Mouse (Mus musculus) spleen, adult 12 weeks (tissue): ENCODE data around the gene Tut1.
"Not testable (repeated sequence)": the region's sequence is repeated elsewhere in the genome, so short reads cannot be mapped to it uniquely, and the experiment has no call there.

Experiments used
- DNase-seq: peaks from one replicate; pipeline ENCODE4 v3.0.0; 2022; ENCODE audit warnings: low spot score

The Tut1 gene

DNA sequence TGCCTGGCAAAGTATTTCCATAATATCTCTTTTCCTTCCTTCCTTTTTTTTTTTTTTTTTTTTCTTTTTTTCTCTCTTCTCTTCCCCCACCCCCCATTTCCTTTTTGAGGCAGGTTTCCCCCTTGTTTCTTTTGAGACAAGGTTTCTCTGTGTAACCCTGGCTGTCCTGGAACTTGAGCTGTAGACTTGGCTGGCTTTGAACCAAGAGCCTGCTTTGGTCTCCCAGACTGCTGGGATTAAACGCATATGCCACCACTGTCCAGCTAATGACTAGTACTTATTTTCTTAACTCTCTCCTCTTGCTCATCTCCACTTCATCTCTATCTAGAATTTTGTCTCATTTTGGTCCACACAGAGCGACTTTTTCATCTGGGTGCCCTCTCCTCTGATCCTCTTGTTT is 10.6 kb upstream of the Tut1 start:
- no peak for DNase-seq

DNA sequence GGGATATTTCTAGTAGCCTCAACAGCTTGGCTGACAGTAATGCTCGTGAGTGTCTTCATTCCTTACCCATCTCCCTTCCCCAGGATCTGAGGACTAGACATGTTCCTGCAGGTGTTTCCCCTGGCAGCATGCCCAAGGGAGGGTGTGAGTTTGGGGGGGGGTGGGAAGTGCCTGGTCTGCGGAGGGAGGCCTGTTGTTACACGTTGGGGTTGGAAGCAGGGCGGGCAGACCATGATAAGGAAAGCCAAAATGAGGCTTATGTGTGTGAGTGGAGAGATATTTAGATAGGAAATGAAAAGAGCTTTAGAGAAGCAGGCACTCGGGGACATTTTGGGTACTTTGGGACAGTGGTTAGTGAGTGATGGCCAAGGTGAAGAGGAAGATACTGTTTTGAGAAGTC is 9.6 kb upstream of the Tut1 start:
- no peak for DNase-seq

DNA sequence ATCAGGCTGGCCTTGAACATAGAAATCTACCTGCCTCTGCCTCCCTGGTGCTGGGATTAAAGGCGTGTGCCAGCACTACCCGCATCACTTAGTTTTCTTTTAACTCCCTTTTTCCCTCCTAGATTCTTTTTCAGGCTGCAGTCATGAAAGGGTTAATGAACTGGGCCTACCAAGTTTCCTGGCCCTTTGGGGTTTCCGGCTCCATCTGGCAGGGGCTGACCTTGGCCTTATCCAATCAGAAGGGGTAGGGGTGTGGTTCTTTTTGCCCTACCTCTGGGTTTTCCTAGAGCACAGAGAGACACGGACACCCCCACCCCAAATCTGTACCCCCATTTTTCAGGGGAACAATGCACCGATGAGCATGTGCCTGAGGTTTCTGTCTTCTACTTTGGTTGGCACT is 8.9 kb upstream of the Tut1 start:
- no peak for DNase-seq

DNA sequence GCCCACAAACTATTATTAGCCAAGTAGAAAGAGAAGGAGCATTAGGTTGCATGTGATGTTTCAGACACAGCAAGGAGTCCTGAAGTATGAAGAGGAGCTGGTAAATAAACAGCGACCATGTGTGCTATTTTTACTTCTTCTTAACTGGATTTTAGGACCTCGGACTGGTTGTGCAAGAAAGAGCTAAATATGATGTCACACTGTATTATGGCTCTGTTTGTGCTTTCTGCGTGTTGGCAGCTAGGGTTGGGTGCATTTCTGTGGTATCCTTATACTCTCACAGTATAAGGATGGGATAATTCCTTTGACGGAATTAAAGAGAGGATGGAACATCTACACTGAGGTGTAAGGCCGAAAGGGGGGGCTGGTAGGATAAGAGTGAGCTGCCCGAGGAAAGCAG is 8.4 kb upstream of the Tut1 start:
- no peak for DNase-seq

DNA sequence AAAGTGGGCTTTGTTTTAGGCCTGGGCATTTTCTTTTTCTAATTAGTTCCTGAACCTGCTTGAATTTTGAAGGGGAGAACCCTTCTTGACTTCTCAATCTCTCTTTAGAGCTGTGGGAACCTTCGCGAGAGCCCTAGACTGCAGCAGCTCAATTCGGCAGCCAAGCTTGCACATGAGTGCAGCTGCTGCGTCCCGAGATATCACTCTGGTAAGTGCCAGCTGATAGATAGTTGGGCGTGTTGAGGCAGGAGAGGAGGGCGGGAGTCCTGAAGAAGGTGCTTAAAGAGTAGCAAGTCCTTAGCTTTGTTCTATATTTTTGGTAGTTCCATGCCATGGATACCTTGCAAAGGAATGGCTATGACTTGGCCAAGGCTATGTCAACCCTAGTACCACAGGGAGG is 6.7 kb upstream of the Tut1 start:
- no peak for DNase-seq

DNA sequence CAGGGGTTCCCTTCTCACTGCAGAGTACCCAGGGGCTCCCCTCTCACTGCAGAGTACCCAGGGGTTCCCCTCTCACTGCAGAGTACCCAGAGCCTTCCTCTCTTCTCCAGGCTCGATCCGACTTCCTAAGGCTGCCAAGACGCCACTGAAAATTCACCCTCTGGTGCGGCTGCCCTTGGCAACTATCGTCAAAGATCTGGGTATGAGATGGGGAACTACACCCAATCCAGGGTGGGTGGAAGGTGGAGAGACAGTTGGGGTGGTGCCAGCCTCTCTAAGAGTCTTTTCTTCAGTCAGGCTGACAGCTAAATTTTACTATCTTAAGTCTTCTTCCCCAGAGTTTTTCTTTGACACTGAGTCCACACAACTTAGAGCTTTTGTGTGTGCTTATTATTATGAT is 3.5 kb upstream of the Tut1 start:
- DNase-seq, result no peak

DNA sequence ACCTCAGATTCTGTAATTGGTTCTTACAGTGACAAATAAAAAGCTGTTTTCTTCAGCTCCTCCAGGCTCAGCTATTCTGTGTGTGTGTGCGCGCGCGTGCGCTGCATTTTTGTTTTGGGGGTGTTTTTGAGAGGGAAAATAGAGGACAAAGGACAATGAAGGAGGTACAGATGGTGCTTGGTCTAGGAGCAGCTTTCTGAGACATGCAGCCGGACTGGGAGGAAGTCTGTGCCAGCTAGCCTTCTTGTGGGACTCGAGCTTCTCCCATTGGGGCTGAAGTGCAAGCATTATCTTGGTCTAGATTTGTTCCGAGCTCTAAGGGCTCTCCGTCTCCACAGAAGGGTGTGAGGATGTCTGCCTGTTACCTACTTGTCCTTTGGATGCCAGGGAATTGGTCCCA is 1.4 kb upstream of the Tut1 start:
- no peak for DNase-seq

DNA sequence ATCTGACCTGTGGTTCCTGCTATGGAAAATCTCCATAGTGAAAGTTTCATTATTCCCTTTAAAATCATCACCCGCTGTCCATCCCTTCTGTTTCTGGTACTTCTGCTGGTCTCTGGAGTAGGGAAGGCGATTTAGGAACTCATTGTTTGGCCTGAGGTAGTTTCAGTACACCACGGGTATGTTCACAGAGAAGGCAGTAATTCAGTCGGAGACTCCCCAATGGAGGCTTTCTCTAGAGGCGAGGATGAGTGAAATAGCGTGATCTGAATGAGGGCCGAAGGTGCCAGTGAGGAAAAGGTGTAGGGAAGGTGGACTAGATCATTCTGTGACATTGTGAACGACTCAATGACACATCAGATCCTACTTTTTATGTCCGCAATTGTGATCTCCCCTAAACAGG is 524 bp downstream of the Tut1 start:
- DNase-seq, result no peak

DNA sequence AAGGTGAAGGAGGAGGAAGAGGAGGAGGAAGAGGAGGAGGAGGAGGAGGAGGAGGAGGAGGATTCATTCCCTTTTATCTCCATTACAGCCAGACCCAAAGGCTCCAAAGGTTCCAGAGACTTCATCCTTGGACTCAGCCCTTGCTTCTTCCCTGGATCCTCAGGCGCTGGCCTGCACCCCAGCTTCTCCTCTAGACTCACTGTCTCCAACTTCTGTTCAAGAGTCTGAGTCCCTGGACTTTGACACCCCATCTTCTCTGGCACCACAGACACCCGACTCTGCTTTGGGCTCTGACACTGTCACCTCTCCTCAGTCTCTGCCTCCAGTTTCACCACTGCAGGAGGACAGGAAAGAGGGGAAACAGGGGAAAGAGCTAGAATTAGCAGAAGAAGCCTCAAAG is 8.6 kb downstream of the Tut1 start:
- DNase-seq, result no peak

DNA sequence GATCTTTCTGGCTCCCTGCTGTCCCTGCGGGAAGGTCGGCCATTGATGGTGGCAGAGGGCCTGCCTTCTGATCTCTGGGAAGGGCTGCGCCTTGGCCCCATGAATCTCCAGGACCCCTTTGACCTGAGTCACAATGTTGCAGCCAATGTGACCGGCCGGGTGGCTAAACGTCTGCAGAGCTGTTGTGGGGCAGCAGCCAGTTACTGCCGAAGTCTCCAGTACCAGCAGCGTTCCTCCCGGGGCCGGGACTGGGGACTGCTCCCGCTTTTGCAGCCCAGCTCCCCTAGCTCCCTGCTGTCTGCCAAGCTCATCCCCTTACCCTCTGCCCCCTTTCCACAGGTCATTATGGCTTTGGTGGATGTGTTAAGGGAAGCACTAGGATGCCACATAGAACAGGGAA is 11.4 kb downstream of the Tut1 start:
- no peak for DNase-seq

DNA sequence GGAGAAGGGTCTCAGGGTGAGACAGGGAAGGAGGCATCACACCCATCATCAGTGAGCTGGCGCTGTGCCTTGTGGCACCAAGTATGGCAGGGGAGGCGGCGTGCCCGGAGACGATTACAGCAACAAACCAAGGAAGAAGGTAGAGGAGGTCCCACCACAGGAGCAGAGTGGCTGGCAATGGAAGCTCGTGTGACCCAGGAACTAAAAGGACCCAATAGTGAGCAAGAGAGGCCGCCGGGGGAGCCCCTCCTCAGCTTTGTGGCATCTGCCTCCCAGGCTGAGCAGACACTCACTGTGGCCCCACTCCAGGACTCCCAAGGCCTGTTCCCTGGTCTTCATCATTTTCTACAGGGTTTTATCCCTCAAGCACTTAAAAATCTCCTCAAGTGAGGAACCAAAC is 12.1 kb downstream of the Tut1 start:
- DNase-seq, result no peak

DNA sequence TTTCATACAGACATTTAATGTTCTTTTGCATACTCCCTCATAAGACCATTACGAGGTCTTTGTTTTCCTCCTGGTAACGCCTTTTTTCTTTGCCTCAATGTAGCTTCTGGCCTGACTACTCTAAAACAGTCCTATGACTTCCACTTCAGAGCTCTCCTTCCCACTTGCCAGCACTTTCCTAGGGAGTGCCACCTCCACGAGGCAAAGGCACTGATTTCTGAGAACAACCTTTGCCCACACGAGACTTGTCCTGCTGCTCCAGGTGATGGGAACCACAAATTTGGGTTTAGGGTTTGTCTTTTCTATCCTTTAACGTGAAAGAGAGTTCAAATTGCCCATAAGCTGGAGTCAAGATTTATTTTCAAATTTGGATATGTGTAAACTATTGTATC is 12.5 kb downstream of the Tut1 start:
- DNase-seq, result no peak

DNA sequence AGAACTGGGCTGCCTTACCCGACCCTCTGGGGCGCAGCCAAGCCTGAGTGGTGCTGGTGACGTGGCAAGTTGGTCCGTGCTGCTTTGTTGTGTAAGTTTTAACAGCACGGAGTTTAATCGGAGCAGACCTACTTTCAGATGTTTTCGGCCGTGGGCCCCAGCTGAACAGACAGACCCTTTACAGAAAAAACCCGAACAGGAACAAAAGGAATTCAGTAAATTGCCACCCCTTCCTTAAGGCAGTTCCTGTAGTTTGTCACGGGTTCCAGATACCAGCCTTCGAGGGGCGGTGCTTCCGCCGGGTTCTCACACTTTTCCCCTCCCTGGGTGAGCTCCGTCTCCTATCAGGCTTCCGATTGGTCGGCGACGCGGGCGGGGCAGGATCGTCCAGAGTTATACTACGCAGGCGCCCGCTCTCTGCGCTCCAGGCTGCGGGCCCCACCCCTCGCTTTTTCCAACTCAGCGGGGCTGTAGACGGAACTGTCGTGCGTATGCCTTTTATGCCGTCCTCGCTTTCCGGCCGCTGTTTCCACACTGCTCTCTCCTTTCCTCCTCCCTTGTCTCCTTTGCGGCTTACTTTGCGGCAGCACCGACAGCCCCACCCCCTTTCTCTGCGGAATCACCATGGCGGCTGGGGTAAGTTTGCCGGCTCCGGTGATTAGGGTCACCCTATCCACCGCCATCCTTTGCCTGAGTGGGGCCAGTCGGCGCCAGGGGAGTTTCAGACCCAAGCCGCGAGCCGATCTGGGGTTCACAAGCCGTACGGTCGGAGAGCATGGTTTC is 13.1 kb downstream of the Tut1 start, which contains the start of gene Eef1g:
Gene Eef1g (plus strand): TSS at position 452 of the 783 bp plus-strand sequence.
- peak; percentile 97 for DNase-seq

DNA sequence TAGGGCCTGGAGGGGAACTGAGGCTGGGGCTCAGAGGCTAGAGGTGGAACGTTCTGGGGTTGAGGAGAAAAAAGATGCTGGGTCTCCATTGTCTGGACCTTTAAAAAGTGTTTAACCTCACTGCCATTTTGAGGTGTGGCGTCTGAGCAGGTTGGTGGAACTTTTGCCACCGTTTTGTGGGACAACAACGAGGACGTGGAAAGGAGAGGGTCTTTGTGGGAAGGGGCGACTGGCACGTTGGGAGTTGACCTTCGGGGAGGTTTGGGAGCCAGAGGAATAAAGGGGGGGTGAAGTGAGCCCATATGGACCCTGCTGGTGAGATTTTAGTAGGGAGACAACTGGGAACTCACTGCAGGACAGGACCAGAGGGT is 13.7 kb downstream of the Tut1 start:
- no peak for DNase-seq

DNA sequence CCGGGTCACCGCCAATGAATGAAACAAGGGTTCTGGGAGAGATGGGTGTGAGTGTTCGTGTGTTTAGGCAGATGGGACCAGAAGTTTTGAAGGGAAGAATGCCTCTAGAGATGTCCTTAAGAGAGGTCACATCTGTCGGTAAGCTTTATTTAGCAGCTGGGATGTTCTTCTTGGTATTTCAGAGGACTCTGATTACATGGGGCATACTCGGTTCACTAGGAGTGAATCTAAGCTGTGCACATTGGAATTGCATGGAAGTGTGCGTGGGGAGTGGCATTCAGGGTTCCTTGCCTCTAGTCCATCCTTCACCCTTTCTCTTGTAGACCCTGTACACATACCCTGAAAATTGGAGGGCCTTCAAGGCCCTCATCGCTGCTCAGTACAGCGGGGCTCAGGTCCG is 14.2 kb downstream of the Tut1 start:
- DNase-seq, result no peak

DNA sequence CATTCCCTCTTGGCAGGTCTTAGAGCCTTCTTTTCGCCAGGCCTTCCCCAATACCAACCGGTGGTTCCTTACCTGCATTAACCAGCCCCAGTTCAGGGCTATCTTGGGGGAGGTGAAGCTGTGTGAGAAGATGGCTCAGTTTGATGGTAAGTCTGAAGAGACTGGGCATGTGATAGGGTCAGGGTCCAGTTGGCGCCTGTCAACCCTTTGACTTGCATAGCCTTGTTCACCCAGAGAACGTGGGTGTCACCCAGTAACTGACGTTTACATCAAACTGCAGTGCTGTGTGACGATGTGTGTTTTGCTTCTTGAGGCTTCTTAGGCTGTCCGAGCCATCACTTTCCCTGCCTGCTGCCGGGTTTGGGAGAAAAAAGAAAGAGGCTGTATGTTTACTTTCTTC is 18.8 kb downstream of the Tut1 start:
- not testable (repeated sequence) for DNase-seq

DNA sequence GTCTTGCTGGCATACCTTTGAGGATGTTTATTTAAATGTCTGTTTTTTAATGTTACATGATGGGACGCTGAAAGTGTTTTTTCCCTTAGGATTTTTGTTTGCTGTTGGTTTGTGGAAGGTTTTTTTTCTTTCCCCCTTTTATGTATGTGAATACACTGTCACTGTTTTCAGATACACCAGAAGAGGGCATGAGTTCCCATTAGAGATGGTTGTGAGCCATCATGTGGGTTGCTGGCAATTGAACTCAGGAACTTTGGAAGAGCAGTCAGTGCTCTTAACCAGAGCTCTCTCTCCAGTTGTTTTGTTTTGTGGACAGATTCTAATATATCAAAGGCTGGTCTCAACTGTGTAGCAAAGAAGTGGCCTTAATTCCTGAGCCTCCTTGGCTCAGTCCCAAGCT is 21.0 kb downstream of the Tut1 start:
- no peak for DNase-seq

DNA sequence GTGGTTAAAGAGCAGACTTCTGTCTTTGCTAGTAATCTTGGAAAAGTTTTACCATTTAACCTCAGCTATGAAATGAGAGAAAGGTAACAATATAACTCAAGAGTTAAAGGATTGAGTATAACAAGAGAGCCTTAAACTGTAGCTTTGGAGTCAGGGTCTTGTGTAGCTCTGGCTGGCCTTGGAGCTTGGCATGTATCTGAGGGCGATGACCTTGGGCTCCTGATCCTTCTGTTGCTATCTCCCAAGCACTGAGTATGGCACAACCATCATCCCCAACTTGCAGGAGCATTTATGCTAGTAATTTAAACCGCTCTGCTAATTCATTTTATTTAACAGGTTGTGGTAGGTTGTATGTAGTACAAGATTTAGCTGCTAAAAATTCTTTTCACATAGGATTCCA is 21.8 kb downstream of the Tut1 start:
- DNase-seq, result no peak

DNA sequence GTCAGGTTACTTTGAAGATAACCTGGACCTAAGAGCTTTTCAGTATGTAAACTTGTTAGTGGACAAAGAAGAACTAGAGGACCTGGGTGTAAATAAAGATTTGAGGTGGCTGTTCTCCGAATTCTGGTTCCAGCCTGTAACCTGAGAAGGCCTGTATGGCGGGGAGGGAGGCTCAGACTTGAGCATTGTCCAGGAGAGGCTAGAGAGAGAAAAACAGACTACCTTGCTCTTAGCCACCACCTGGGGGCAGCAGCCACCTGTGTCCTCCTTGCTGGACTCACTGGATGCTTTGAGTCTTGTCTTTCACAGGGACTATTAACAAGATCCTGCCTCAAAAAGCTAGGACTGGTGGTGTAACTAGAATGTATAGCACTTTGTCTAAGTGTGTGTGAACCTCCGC is 22.9 kb downstream of the Tut1 start:
- no peak for DNase-seq

DNA sequence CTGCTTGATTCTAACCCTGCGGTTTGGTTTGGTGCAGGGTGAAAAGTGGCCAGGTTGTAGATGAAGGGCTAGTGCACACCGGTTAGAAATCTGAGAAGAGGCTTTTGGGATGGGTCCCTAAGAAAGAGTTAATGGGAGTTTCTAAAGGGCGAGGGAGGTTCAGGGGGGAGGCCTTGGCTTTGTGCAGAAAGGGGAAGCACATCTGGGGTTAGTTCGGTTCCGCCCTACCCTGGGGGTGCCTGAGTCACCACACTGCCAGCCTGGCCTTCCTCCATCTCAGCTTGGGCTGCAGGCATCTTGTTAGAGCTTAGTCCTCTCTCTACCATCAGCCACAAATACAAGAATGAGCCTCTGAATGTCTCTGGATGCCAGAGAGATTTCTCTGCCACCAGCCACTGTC is 27.1 kb downstream of the Tut1 start:
- no peak for DNase-seq

DNA sequence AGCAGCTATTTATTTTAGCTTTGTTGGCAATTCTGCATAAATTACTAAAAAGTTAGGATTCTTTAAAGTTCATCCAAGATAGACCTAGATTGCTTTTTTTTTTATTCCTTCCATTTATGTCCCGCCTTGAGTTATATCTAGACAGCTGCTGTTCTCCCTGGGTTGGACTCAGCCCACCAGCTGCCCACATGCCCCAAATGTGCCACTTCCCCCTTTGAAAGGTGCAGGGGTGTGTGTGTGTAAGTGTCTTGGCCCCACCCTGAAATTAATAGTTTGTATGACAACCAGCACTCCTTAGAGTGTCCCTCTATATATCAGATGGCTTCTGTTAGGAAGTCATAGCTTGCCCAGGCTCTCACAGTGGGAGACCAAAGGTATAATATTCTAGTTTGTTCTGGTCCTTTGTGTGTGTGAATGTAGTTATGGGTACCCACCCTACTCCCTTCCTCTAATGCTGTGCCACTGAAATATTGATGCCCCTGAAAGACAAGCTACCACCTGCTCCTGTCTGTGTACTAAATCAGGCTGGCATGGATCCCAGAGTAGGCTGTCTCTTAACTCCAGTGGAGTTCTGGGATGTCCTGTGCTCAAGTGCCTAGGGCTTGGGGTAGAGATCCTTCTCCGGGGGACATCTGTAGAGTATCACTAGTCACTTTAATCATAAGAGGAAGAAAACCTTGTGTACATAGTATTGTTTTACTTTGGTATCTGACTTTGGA is 28.0 kb downstream of the Tut1 start:
- no peak for DNase-seq

DNA sequence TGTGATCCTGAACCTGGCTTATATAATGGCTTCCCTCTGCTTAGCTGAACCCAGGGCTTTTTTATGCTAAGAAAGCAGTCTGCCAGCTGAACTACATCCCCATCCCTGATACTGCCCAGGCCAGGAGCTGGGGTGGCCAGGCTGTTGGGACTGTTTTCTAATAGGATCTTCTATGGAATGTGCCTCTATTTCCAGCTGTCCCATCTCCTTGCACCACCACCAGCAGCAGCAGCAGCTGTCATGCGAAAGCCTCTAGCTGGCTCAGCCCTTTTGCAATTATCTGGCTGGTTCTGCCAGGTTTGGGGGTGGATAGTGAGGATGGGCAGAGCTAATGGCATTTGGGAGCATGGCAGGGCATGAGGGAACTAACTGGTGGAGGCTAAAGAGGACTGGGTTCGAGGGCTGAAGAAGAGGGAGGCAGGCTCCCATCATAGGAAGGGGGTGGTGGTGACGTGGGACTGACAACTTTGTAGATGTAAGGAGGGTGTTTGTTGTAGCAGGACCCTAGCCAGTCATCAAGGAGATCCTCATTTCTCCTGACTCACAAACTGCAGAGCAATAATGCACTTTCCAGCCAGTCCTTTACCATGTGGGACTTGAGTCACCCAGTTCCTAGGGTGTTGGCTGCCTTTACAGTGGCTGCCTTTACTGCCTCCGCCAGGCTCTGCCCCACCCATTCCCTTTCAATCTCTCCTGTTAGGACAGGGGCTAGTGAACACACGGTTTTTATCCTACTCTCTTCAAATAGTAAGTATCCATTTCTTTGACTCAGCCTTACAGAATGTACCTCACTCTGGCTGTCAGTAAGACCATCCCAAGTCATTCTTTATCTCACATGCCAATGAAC is 28.9 kb downstream of the Tut1 start:
- DNase-seq, result no peak

DNA sequence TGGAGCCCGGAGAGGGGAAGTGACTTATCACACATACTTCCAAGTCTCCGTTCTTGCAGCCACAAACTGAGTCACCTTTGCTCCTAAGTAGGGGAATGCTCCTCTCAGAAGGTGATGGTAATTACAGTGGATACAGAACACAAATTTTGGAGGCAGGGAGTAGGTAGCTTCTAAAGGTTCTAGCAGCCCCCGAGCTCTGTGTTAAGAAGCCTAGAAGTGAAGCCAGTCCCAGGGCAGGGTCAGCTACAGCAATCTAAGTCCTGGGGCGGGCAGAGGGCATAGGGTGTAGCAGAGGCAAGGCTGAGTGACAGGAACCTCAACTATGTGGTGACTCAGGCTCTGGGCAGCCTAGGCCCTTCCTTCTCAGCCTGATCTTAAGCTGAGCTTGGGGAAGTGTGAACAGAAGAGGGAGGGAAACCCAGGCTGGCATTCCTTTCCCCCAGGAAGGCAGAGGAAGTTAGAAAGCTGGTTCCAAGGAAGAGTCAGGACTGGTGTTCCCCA is 29.6 kb downstream of the Tut1 start:
- DNase-seq, result no peak
